Mouse (Mus musculus) embryonic facial prominence, embryonic 14.5 days (tissue): ENCODE results near the gene Tril. TPM values are rescaled to one million over a fixed set of nuclear protein-coding genes. Genes with fewer than 3 reads are reported as not detected.
A peak's percentile ranks its signal among the peaks of the same experiment; 100 is the strongest.

ENCODE experiments used
- ATAC-seq: fragments of 200-750 bp; cut with Nextera tagmentation; 2 replicates; pipeline ENCODE4 v1.8.0; 2017; ENCODE audit warnings: low read depth, moderate number of reproducible peaks, moderate TSS enrichment
- DNase-seq: peaks from one replicate; pipeline ENCODE4 v3.0.0-alpha.2; 2015; ENCODE audit warnings: low spot score
- H3K27ac ChIP-seq: fragments of 300-500 bp; sonication (generic); replicated peaks from 2 replicates; pipeline ENCODE4 v1.5.1; 2014; ENCODE audit warnings: low read depth, mild to moderate bottlenecking, low read length, moderate library complexity
- H3K27me3 ChIP-seq: fragments of 300-500 bp; sonication (generic); replicated peaks from 2 replicates; pipeline ENCODE4 v1.6.1; 2014; ENCODE audit warnings: low read length; ENCODE audit not compliant: control insufficient read depth, insufficient read depth
- H3K36me3 ChIP-seq: fragments of 300-500 bp; sonication (generic); 2 replicates; pipeline ENCODE4 v1.6.1; 2014; ENCODE audit warnings: low read length, mixed read lengths; ENCODE audit not compliant: control insufficient read depth, insufficient read depth
- H3K4me1 ChIP-seq: fragments of 300-500 bp; sonication (generic); 2 replicates; pipeline ENCODE4 v1.6.1; 2014; ENCODE audit warnings: antibody characterized with exemption, low read length; ENCODE audit not compliant: control insufficient read depth, insufficient read depth
- H3K4me2 ChIP-seq: fragments of 300-500 bp; sonication (generic); 2 replicates; pipeline ENCODE4 v1.6.1; 2014; ENCODE audit warnings: low read depth, mild to moderate bottlenecking, low read length, moderate library complexity, mixed read lengths
- H3K4me3 ChIP-seq: fragments of 300-500 bp; sonication (generic); 2 replicates; pipeline ENCODE4 v1.5.1; 2014; ENCODE audit warnings: low read depth, mild to moderate bottlenecking, low read length
- H3K9ac ChIP-seq: fragments of 300-500 bp; sonication (generic); 2 replicates; pipeline ENCODE4 v1.6.1; 2014; ENCODE audit warnings: low read depth, mild to moderate bottlenecking, low read length, moderate library complexity, mixed read lengths
- H3K9me3 ChIP-seq: fragments of 300-500 bp; sonication (generic); 2 replicates; pipeline ENCODE4 v1.6.1; 2016; ENCODE audit warnings: low read length; ENCODE audit not compliant: control insufficient read depth
- WGBS: fragments of 180-500 bp; shearing (Covaris S2); extraction: QIAGEN DNeasy Blood & Tissue Kit; methylation state at CpG from one replicate; pipeline ENCODE4 v1.1.7; 2014; 5-methylcytosine and 5-hydroxymethylcytosine counted together
- polyA plus RNA-seq: library from polyadenylated mRNA; unstranded; fragments of >200 nt; fragmentation: Nextera tagmentation; extraction: Ambion mirVana; gene quantifications from 2 replicates; pipeline ENCODE4 v1.2.1, GENCODE M21; 2014

Gene Tril
- polyA plus RNA-seq, 1 experiment from 2014 or later, result 27.0 TPM

DNA sequence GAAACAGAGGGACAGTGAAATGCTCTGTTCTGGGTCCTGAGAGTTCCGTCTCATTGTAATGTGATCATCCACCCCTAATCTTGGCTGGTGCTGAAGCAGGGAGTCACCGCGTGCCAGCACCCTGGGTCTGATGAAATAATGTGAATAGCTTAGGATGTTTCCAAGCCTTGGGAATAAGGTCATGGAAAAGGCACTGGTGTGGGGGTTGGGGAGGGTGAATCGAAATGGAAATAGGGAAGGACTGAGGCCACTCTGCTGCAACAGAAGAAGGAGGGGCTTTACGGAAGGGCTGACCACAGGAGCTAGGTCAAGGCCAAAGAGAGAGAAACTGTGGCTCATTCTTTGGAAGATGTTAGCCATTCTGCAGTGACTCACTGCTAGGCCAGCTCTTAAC, 18.7 kb downstream of the Tril start:
- Histone ChIP-seq H3K27me3 (no peaks in the 10 kb centered on the region), H3K27ac (no peak overlapping the region), H3K4me3 (no peak overlapping the region), H3K36me3 (no peaks in the 10 kb centered on the region), H3K9ac (no peak overlapping the region), H3K4me2 (no peak overlapping the region), H3K9me3 (no peaks in the 10 kb centered on the region), H3K4me1 (peaks cover 15% of the 10 kb centered on the region)
- DNase-seq (no peak), ATAC-seq (no peak)
- WGBS, result 42% methylated on average over 5 of the region's 5 CpGs

GRCm38 (mm10) chr6:53801269-53801892, 19.2 kb downstream of the Tril start:
- Histone ChIP-seq H3K4me1 (peaks cover 15% of the 10 kb centered on the region), H3K9me3 (no peaks in the 10 kb centered on the region), H3K27ac (no peak overlapping the region), H3K4me3 (no peak overlapping the region), H3K4me2 (no peak overlapping the region), H3K9ac (no peak overlapping the region), H3K36me3 (no peaks in the 10 kb centered on the region), H3K27me3 (no peaks in the 10 kb centered on the region; the same call in 1 of the 2 replicates)
- ATAC-seq, result peak; percentile 60; the same call in 1 of the 2 replicates
- no peak for DNase-seq
- WGBS, result 37% methylated on average over 4 of the region's 4 CpGs

DNA sequence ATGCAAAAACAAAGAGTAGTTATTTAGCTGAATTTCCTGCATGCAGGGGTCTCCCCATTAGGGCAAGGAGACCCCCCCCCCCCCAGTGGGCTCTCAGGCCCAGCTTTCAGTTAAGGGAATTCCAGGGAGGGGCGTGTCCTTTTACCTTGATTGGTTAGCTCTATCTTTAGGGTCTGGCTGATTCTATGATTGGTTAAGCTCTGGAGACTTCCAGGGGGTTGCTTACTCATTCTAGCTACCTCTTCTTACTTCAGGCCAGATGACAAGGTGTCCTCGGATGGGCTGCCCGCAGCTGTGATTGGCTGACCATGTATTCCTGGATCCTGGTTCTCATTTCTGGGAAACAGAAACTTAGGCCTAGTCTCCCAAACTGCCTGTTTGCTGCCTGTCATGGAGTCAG, 21.8 kb downstream of the Tril start:
- Histone ChIP-seq H3K36me3 (no peaks in the 10 kb centered on the region), H3K4me1 (peaks cover 15% of the 10 kb centered on the region), H3K27ac (no peak overlapping the region), H3K9me3 (no peaks in the 10 kb centered on the region), H3K4me3 (no peak overlapping the region), H3K27me3 (no peaks in the 10 kb centered on the region; the same call in 1 of the 2 replicates), H3K4me2 (no peak overlapping the region), H3K9ac (no peak overlapping the region)
- DNase-seq (no peak), ATAC-seq (no peak)
- WGBS, result 62% methylated on average over 3 of the region's 3 CpGs

GRCm38 (mm10) chr6:53796835-53797234, 23.8 kb downstream of the Tril start:
- H3K27me3 ChIP-seq, result no peaks in the 10 kb centered on the region; the same call in none of the 2 replicates
- no peak overlapping the region for H3K4me3 ChIP-seq
- WGBS, result 25% methylated on average over 3 of the region's 3 CpGs
- DNase-seq, result peak; percentile 75
- peaks cover 8% of the 10 kb centered on the region for H3K4me1 ChIP-seq
- H3K9ac ChIP-seq, result no peak overlapping the region
- no peak overlapping the region for H3K27ac ChIP-seq
- no peaks in the 10 kb centered on the region for H3K36me3 ChIP-seq
- H3K4me2 ChIP-seq, result no peak overlapping the region
- 0 out of 2 replicates have a peak, but pooled peaks have one; percentile 16 for ATAC-seq
- H3K9me3 ChIP-seq, result no peaks in the 10 kb centered on the region

DNA sequence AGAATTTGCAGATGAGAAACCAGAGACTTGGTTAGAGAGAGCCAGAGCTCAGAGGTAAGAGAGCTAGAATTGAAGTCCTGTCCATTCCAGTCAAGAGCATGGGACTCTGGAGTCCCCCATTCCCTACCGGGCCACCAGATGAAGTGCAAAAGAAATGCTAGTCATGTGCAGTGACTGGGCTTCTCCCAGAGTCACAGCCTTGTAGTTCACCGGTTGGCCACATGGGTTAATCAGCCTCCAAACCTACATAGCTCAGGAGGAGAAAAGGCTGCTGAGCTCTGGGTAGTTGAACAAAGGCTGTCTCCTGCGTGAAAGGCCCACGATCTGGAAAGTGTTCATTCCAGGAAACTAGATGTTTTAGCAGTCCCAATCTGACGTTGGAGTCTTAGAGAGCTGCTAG, 24.8 kb downstream of the Tril start:
- Histone ChIP-seq H3K4me1 (no peaks in the 10 kb centered on the region), H3K4me3 (no peak overlapping the region), H3K9me3 (no peaks in the 10 kb centered on the region), H3K9ac (no peak overlapping the region), H3K27me3 (no peaks in the 10 kb centered on the region; the same call in none of the 2 replicates), H3K4me2 (no peak overlapping the region), H3K27ac (no peak overlapping the region), H3K36me3 (no peaks in the 10 kb centered on the region)
- WGBS, result 24% methylated on average over 5 of the region's 5 CpGs
- ATAC-seq (peak; percentile 68; the same call in 1 of the 2 replicates), DNase-seq (no peak)

DNA sequence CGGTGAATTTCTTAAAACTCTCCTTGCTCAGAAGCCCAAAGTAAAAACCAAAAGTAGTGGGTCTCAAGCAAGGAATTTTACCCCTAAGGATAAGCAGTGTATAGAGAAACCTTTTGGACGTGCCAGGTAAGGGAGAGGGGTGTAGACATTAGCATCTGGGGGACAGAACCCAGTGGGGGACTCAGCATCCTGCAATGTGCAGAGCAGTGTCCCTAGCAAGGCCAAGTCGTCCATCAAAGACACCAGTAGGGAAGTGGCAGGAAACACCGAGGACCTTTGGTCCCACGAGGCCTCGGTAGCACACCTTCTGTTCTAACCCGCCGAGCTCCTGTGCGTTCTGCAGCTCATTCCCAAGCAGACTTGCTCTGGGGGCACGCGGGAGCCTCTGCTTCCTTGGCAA, 25.6 kb downstream of the Tril start:
- DNase-seq (no peak), ATAC-seq (no peak)
- Histone ChIP-seq H3K4me3 (no peak overlapping the region), H3K4me1 (no peaks in the 10 kb centered on the region), H3K36me3 (no peaks in the 10 kb centered on the region), H3K27me3 (no peaks in the 10 kb centered on the region; the same call in none of the 2 replicates), H3K9me3 (no peaks in the 10 kb centered on the region), H3K9ac (no peak overlapping the region), H3K4me2 (peak overlapping the region; percentile 37), H3K27ac (no peak overlapping the region)
- 33% methylated on average over 11 of the region's 11 CpGs for WGBS

GRCm38 (mm10) chr6:53794323-53794971, 26.2 kb downstream of the Tril start:
- Histone ChIP-seq H3K27me3 (no peaks in the 10 kb centered on the region; the same call in none of the 2 replicates), H3K9ac (no peak overlapping the region), H3K9me3 (no peaks in the 10 kb centered on the region), H3K4me2 (peak overlapping the region; percentile 37), H3K36me3 (no peaks in the 10 kb centered on the region), H3K4me1 (no peaks in the 10 kb centered on the region), H3K4me3 (no peak overlapping the region), H3K27ac (no peak overlapping the region)
- ATAC-seq (peak; percentile 84), DNase-seq (peak; percentile 88)
- WGBS, result 13% methylated on average over 17 of the region's 17 CpGs

DNA sequence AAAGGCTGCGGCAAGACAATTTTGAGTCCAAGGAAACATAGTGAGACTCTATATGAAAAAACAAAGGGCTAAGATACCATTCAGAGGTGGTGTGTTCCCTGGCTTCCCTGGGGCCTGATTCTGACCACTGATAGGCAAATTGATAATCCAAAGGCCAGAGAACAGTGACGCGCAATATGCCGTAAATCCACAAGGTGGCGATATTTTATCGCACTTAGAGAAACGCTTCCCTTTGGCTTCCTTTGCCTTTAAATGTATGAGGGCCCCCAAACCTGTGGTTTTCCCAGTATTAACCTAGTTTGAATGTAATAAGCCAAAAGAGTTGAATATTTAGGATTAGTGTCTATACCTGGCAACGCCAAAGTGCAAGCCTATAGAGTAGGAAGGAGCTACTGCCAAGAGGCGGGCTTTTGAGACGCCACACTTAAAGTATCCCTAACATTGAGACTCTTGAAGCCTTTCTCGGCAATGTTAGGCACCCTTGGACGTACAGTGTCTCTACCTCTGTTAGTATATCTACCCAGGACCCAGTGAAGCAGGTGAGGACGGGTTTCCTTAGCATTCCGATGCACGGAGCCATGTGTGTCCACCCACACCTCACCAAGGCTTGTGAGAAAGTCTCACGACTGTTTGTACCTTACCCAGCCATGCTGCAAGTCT, 37.6 kb downstream of the Tril start:
- DNase-seq, result peak; percentile 69
- no peaks in the 10 kb centered on the region for H3K36me3 ChIP-seq
- no peak overlapping the region for H3K4me2 ChIP-seq
- H3K4me3 ChIP-seq, result no peak overlapping the region
- H3K27me3 ChIP-seq, result no peaks in the 10 kb centered on the region
- H3K9me3 ChIP-seq, result no peaks in the 10 kb centered on the region
- 47% methylated on average over 16 of the region's 16 CpGs for WGBS
- no peak overlapping the region for H3K9ac ChIP-seq
- ATAC-seq, result no peak
- H3K4me1 ChIP-seq, result peaks cover 4% of the 10 kb centered on the region
- no peak overlapping the region for H3K27ac ChIP-seq
